Mouse (Mus musculus) hindbrain, embryonic 14.5 days (tissue): ENCODE measurements at regions not wholly inside any gene's neighbourhood (a gene's known extent, or its start where the extent isn't known, plus 50 kb on each side); places are given as distances from the start of the nearest gene placed in this dataset.

Experiments
- ATAC-seq: fragments of 200-750 bp; cut with Nextera tagmentation; 2 replicates; pipeline ENCODE4 v1.8.0; 2017; ENCODE audit warnings: moderate number of reproducible peaks, mild to moderate bottlenecking, moderate TSS enrichment, moderate library complexity; ENCODE audit not compliant: low FRiP score
- DNase-seq: peaks from one replicate; pipeline ENCODE4 v3.0.0-alpha.2; 2015; ENCODE audit warnings: low spot score
- H3K27ac ChIP-seq: fragments of 300-500 bp; sonication (generic); 2 replicates; pipeline ENCODE4 v1.5.1; 2014; ENCODE audit warnings: mild to moderate bottlenecking, moderate library complexity
- H3K27me3 ChIP-seq: fragments of 300-500 bp; sonication (generic); 2 replicates; pipeline ENCODE4 v1.6.1; 2014; ENCODE audit warnings: mild to moderate bottlenecking, low read length, mixed read lengths; ENCODE audit not compliant: control insufficient read depth, insufficient read depth
- H3K36me3 ChIP-seq: fragments of 300-500 bp; sonication (generic); replicated peaks from 2 replicates; pipeline ENCODE4 v1.6.1; 2014; ENCODE audit not compliant: control insufficient read depth, insufficient read depth
- H3K4me1 ChIP-seq: fragments of 300-500 bp; sonication (generic); replicated peaks from 2 replicates; pipeline ENCODE4 v1.6.1; 2014; ENCODE audit warnings: antibody characterized with exemption, low read length, mixed read lengths; ENCODE audit not compliant: control insufficient read depth, insufficient read depth
- H3K4me2 ChIP-seq: fragments of 300-500 bp; sonication (generic); replicated peaks from 2 replicates; pipeline ENCODE4 v1.6.1; 2014; ENCODE audit warnings: mild to moderate bottlenecking, moderate library complexity
- H3K4me3 ChIP-seq: fragments of 300-500 bp; sonication (generic); replicated peaks from 2 replicates; pipeline ENCODE4 v1.5.1; 2014; ENCODE audit warnings: mild to moderate bottlenecking, low read length
- H3K9ac ChIP-seq: fragments of 300-500 bp; sonication (generic); 2 replicates; pipeline ENCODE4 v1.6.1; 2014
- H3K9me3 ChIP-seq: fragments of 300-500 bp; sonication (generic); 2 replicates; pipeline ENCODE4 v1.6.1; 2016; ENCODE audit warnings: low read length; ENCODE audit not compliant: control insufficient read depth
- WGBS: fragments of 180-500 bp; shearing (Covaris S2); extraction: QIAGEN DNeasy Blood & Tissue Kit; methylation state at CpG from one replicate; pipeline ENCODE4 v1.1.7; 2014; 5-methylcytosine and 5-hydroxymethylcytosine counted together

- Histone ChIP-seq H3K27ac (no peak overlapping the region), H3K9me3 (no peaks in the 10 kb centered on the region), H3K4me3 (no peak overlapping the region), H3K36me3 (no peaks in the 10 kb centered on the region), H3K4me2 (no peak overlapping the region), H3K9ac (no peak overlapping the region), H3K27me3 (no peaks in the 10 kb centered on the region), H3K4me1 (0 out of 2 replicates have a peak, but pooled peaks cover 3% of the 10 kb centered on the region)
- DNase-seq (no peak), ATAC-seq (no peak)
Measured at GRCm38 (mm10) chr12:27481230-27481629, 138.9 kb upstream of the Sox11 start.

- H3K27ac ChIP-seq = no peak overlapping the region
- H3K9me3 ChIP-seq = no peaks in the 10 kb centered on the region
- no peaks in the 10 kb centered on the region for H3K36me3 ChIP-seq
- no peaks in the 10 kb centered on the region for H3K27me3 ChIP-seq
- 0 out of 2 replicates have a peak, but pooled peaks cover 3% of the 10 kb centered on the region for H3K4me1 ChIP-seq
- H3K9ac ChIP-seq = no peak overlapping the region
- H3K4me3 ChIP-seq = no peak overlapping the region
- 83% methylated on average over 7 of the region's 7 CpGs for WGBS
- DNase-seq (no peak), ATAC-seq (no peak)
- no peak overlapping the region for H3K4me2 ChIP-seq
Measured at GRCm38 (mm10) chr12:27479601-27480001, 137.2 kb upstream of the Sox11 start.

- 84% methylated on average over 4 of the region's 4 CpGs for WGBS
Measured at GRCm38 (mm10) chr12:27474631-27475030, 132.3 kb upstream of the Sox11 start.

GRCm38 (mm10) chr12:27471557-27471956 is 129.2 kb upstream of the Sox11 start:
- Histone ChIP-seq H3K27me3 (no peaks in the 10 kb centered on the region), H3K4me1 (no peaks in the 10 kb centered on the region), H3K27ac (no peak overlapping the region), H3K4me2 (no peak overlapping the region), H3K4me3 (no peak overlapping the region), H3K9me3 (no peaks in the 10 kb centered on the region), H3K9ac (no peak overlapping the region), H3K36me3 (no peaks in the 10 kb centered on the region)
- DNase-seq = no peak
- WGBS = 56% methylated on average over 5 of the region's 5 CpGs
- no peak for ATAC-seq

More at GRCm38 (mm10) chr12:27474631-27475030, 132.3 kb upstream of the Sox11 start:
- Histone ChIP-seq H3K36me3 (no peaks in the 10 kb centered on the region), H3K9me3 (no peaks in the 10 kb centered on the region), H3K4me3 (no peak overlapping the region), H3K9ac (no peak overlapping the region), H3K27ac (no peak overlapping the region), H3K4me1 (no peaks in the 10 kb centered on the region), H3K4me2 (no peak overlapping the region), H3K27me3 (no peaks in the 10 kb centered on the region)
- DNase-seq = no peak
- ATAC-seq = no peak

- Histone ChIP-seq H3K9me3 (no peaks in the 10 kb centered on the region), H3K36me3 (no peaks in the 10 kb centered on the region), H3K4me3 (no peak overlapping the region), H3K9ac (no peak overlapping the region), H3K4me1 (no peaks in the 10 kb centered on the region), H3K27me3 (no peaks in the 10 kb centered on the region), H3K27ac (no peak overlapping the region), H3K4me2 (no peak overlapping the region)
- ATAC-seq (no peak), DNase-seq (no peak)
Measured at GRCm38 (mm10) chr12:27470346-27470745, 128.0 kb upstream of the Sox11 start.

GRCm38 (mm10) chr12:27468782-27469181 is 126.4 kb upstream of the Sox11 start:
- Histone ChIP-seq H3K9ac (no peak overlapping the region), H3K4me1 (no peaks in the 10 kb centered on the region), H3K9me3 (no peaks in the 10 kb centered on the region), H3K27ac (no peak overlapping the region), H3K4me2 (no peak overlapping the region), H3K27me3 (no peaks in the 10 kb centered on the region), H3K4me3 (no peak overlapping the region), H3K36me3 (no peaks in the 10 kb centered on the region)
- WGBS = 79% methylated on average over 1 of the region's 1 CpGs
- no peak for ATAC-seq
- no peak for DNase-seq

- Histone ChIP-seq H3K4me1 (no peaks in the 10 kb centered on the region), H3K9ac (no peak overlapping the region), H3K27me3 (no peaks in the 10 kb centered on the region), H3K9me3 (no peaks in the 10 kb centered on the region), H3K4me3 (no peak overlapping the region), H3K36me3 (no peaks in the 10 kb centered on the region), H3K4me2 (no peak overlapping the region), H3K27ac (no peak overlapping the region)
- ATAC-seq (no peak), DNase-seq (no peak)
- 87% methylated on average over 3 of the region's 3 CpGs for WGBS
Measured at GRCm38 (mm10) chr12:27468141-27468540, 125.8 kb upstream of the Sox11 start.

GRCm38 (mm10) chr12:27465499-27466150 is 123.3 kb upstream of the Sox11 start:
- ATAC-seq = no peak
- Histone ChIP-seq H3K27me3 (no peaks in the 10 kb centered on the region), H3K27ac (no peak overlapping the region), H3K9me3 (no peaks in the 10 kb centered on the region), H3K36me3 (no peaks in the 10 kb centered on the region), H3K4me3 (no peak overlapping the region), H3K9ac (no peak overlapping the region), H3K4me2 (no peak overlapping the region), H3K4me1 (no peaks in the 10 kb centered on the region)
- WGBS = 77% methylated on average over 3 of the region's 3 CpGs
- DNase-seq = no peak

GRCm38 (mm10) chr12:27458674-27459073 is 116.3 kb upstream of the Sox11 start:
- H3K9me3 ChIP-seq = peaks cover 20% of the 10 kb centered on the region; the same call in 1 of the 2 replicates
- no peaks in the 10 kb centered on the region for H3K4me1 ChIP-seq
- 88% methylated on average over 4 of the region's 4 CpGs for WGBS
- no peak overlapping the region for H3K27ac ChIP-seq
- no peaks in the 10 kb centered on the region for H3K27me3 ChIP-seq
- no peak overlapping the region for H3K4me2 ChIP-seq
- DNase-seq (no peak), ATAC-seq (no peak)
- H3K4me3 ChIP-seq = no peak overlapping the region
- no peak overlapping the region for H3K9ac ChIP-seq
- H3K36me3 ChIP-seq = no peaks in the 10 kb centered on the region
